Mouse (Mus musculus): ENCODE data around the gene Apobec1.
A peak's percentile ranks its signal among the peaks of the same experiment; 100 is the strongest.
"Not testable (repeated sequence)": the region's sequence is repeated elsewhere in the genome, so short reads cannot be mapped to it uniquely, and the experiment has no call there.

The Apobec1 gene

DNA sequence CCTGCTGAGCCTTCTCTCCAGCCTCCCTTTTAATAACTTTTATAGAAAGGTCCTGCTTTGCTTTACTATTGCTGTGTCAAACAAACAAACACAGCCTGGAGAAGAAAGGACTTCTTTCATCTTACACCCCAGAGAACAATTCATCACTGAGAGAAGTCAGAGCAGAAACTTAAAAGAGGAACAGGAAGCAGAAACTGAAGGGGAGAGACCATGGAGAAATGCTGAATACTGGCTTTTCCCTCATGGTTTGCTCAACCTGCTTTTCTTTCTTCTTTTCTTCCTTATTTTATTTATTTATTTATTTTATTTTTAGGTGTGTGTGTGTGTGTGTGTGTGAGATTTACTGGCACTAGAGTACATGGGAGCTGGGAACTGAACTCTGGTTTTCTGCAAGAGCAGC lies 2.0 kb upstream of the Apobec1 start:
- peak; percentile 12 for DNase-seq (ENCODE audit: low spot score)

DNA sequence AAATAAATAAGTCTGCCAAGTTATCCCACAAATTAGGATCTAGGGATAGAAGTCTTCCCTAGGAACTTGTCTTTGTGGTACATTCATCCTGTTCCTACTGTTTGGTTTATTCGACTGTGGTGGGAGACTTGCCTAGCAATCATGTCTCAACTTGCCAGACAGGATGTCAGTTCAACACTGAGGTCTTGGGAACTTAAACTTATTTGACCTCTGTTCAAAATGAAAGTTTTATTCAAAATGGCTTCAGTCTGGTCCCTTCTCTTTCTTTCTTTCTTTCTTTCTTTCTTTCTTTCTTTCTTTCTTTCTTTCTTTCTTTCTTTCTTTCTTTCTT lies 713 bp upstream of the Apobec1 start:
- DNase-seq (ENCODE audit: low spot score), result peak; percentile 18

GRCm38 (mm10) chr6:122601615-122602014 lies 629 bp downstream of the Apobec1 start:
- no peak for DNase-seq (ENCODE audit: low spot score)

DNA sequence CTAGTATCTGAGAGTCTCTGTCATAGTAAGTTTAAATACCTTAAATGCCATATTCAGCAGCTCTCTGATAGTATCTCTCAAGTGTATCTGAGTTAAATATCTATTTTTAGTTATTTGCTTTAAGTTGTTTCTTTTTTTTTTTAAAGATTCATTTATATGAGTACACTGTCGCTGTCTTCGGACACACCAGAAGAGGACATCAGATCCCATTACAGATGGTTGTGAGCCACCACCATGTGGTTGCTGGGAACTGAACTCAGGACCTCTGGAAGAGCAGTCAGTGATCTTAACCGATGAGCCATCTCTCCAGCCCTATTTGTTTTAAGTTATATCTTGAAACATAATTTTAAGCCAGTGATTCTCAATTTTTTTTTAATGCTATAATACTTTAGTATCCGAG lies 1.2 kb downstream of the Apobec1 start:
- no peak for DNase-seq (ENCODE audit: low spot score)

DNA sequence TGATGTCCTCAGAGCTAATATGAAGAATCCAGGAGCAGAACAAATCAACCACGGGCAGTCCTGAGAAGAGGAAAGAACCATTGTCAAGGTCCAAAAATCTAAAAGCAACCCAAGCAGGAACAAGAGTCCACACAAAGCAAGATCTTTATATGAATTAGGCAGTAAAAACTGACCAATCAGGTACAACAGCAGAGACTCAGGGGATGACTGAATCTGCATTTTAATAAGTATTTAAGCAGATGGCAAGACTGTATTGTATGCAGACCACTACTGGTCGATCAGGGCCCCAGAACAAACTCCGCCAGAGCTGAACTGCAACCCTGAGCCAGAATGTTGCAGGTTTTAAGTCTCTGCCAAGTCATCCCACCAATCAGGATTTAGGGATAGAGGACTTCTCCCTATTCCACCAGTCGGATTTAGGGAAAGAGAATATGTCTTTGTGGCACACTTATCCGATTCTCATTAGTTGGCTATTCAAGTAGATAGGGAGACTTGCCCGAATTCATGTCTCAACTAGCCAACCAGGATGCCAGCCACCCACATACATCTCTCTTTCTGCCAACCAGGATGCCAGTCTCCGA lies 2.1 kb downstream of the Apobec1 start:
- no peak for DNase-seq (ENCODE audit: low spot score)

DNA sequence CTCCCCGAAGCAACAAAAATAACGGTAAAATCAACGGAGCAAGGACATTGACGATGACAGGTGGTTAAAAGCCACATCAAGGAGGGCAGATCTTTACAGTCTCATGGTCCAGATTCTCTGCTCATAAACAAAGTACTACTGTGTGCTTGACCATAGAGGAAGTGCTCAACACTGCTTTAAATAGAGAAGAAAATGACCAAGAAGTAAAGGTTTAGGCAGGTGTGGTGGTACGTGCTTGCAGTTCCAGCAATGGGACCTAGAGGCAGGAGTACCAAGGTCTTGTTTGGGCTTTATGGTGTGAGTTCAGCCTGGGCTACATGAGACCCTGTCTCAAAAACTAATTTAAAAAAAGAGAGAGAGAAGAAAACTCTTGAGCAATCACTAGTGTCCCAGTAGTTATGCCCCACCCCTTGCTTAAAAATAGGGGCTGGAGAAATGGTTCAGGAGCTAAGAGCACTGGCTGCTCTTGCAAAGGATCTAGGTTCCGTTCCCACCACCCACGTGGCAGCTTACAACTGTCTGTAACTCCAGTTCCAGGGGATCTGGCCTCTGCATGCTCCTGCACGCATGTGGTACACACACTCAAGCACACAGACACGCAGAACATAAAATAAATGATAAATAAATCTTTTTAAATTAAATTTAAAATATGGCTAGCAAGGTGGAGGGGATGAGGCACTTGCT lies 3.0 kb downstream of the Apobec1 start:
- DNase-seq (ENCODE audit: low spot score), result no peak

- DNase-seq (ENCODE audit: low spot score), result peak; percentile 7
These were observed 3.8 kb downstream of the Apobec1 start for GRCm38 (mm10) chr6:122598436-122598835.

DNA sequence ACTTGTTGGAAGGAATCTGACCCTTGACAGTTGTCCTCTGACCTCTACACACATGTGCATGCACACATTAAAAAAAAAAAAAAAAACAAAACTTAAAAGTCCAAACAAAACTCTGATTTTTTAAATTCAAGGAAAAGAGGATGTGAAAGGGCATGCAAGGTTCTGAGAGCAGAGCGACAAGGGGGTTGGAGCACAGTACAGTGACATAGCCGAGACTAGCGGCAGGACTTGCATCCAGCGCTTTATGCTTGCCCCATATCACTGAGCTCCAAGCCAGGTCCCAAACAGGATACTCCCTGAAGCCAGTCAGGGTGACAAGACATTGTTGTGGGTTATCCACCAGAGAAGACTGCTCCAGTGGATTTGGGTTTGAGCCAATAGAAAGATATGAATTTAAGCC lies 4.2 kb downstream of the Apobec1 start:
- DNase-seq (ENCODE audit: low spot score), result no peak

DNA sequence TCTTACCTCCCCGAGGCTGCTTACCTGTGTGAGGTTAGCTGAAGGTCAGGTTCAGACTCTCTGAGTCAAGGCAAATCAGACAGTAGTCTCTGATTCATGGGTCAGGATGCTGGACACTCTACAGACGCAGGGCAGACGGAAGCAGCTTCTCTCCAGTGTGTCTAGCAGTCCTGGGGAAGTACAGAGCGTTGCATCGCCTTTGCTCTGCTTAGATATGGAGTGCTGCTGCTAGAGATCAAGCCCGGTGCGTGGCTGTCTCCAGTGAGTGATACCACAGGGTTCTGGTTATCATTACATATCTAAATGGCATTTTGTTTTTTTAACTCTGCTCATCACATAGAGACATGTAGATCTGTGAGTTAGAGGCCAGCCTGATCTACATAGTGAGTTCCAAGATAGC lies 5.6 kb downstream of the Apobec1 start:
- DNase-seq (ENCODE audit: low spot score), result no peak

DNA sequence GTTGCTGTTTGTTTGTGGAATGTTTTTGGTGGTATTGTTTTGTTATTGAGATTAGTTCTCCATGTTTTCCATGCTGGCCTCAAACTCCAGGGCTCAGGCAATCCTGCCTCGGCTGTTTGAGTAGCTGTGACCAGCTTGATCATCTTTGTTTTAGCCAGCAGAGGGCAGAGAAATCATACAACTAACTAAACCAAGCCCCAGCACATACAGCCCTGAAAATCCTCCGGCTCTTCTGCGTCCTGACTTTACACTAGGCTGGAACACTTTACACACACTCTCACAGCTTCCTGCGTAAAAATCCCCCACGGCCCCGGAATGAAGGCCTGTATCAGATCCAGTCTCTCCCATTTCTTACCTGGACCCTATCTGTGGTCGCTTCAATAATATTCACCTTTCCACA lies 6.6 kb downstream of the Apobec1 start:
- DNase-seq (ENCODE audit: low spot score), result peak; percentile 56

- DNase-seq (ENCODE audit: low spot score), result no peak
These were observed 9.3 kb downstream of the Apobec1 start for GRCm38 (mm10) chr6:122592905-122593304.

- no peak for DNase-seq (ENCODE audit: low spot score)
These were observed 11.1 kb downstream of the Apobec1 start for GRCm38 (mm10) chr6:122591027-122591758.

- no peak for DNase-seq (ENCODE audit: low spot score)
These were observed 23.2 kb downstream of the Apobec1 start for GRCm38 (mm10) chr6:122579086-122579485.

GRCm38 (mm10) chr6:122577030-122577429 lies 25.2 kb downstream of the Apobec1 start:
- no peak for DNase-seq (ENCODE audit: low spot score)

DNA sequence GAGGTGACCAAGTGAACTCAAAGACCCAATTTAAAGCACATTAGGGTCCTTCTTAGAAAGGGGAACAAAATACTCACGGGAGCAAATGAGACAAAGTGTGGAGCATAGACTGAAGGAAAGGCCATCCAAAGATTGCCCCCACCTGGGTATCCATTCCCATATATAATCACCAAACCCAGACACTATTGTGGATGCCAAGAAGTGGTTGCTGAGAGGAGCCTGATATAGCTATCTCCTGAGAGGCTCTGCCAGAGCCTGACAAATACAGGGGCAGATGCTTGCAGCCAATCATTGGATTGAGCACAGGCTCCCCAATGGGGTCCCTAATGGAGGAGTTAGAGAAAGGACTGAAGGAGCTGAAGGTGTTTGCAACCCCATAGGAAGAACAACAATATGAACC lies 27.2 kb downstream of the Apobec1 start:
- not testable (repeated sequence) for DNase-seq (ENCODE audit: low spot score)

- no peak for DNase-seq (ENCODE audit: low spot score)
These were observed 30.7 kb downstream of the Apobec1 start for GRCm38 (mm10) chr6:122571617-122571959.

DNA sequence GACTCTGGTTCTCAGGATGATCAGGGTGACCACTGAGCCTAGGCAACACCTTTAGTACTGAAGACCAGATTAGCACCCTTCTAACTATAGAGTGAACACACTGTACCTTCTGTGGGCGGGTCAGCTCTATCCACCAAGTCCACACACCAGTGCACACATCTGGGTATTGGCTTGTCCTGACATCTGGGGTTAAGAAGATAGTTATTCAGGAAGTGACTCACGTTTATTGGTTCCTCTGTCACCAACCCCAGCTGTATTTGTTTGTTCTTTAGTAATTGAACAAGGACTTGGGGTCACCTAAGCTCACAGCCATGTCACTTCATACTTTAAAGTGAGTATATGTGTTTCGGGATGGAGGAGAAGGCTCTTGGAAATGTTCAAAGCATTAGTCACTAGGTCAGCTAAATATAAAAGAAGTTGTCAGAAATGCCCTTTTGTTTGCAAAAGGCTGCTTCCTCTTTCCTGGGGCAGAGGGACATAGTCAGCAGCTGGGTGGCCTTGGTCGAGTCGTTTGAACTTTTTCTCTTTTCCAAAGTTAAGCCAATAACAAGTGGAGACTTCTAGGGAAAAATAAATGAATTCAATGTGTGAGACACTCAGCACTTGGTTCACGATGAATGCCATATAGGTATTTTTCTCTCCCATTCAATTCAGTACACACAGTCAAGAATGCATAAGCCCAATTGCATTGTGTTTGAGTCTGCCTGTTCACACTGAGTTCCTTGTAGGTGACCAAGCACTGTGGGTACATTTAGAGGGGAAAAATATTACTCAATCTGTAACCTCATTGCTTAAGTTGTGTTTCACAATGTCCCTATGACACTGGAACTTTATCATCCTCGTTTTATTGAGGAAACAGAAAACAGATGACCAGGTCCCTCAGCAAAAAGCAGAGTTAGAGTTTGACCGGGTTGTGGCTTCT lies 31.3 kb downstream of the Apobec1 start:
- peak; percentile 42 for DNase-seq (ENCODE audit: low spot score)

GRCm38 (mm10) chr6:122569762-122570161 lies 32.5 kb downstream of the Apobec1 start:
- DNase-seq (ENCODE audit: low spot score), result no peak

DNA sequence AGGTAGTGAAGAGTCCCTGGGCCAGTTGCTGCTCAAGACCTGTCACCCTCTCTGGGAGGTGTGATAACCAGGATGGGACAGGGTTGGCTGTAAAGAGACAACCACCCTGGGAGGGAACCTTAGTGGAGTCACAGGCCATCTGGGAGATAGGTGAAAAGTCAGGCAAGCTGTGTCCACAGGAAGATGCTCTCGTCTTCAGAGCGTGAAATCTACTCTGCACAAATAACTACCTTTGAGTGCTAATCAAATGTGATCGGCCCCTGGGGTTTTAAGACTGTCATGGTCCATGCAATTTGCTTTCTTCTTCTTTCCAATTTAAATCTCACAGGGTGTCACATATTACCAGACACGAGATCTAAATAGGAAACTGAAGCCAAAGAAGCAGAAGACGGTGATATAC lies 33.1 kb downstream of the Apobec1 start:
- no peak for DNase-seq (ENCODE audit: low spot score)

DNA sequence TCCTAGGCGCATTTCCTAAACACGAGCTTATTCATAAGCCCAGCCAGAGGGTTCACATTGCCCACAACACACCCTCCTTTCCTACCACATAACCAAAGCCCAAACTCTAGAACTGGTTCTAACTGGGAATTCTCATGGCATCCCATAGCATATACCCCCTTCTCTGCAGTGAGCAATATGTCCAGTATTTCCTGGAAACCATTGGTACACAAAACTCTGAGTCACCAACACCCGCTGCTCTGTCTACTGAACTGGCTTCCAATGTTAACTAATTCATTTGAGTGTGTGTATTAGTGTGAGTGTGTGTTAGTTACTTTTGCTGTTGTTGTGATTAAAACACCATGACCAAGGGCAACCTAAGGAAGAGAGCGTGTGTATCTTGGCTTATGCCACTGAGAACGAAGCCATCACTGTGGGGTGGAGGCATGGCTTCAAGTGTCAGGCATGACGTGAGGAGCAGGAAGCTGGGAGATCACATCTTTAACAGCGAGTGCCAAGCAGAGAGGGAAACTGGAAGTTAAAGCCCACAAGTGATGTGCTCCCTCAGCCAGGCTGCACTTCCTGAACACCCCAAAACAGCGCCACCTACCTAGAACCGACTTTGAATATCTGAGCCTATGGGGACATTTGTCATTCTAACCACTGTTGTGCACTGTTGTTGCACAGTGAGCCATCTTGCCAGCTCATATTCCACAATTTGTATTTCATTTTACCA lies 37.0 kb downstream of the Apobec1 start:
- no peak for DNase-seq (ENCODE audit: low spot score)

DNA sequence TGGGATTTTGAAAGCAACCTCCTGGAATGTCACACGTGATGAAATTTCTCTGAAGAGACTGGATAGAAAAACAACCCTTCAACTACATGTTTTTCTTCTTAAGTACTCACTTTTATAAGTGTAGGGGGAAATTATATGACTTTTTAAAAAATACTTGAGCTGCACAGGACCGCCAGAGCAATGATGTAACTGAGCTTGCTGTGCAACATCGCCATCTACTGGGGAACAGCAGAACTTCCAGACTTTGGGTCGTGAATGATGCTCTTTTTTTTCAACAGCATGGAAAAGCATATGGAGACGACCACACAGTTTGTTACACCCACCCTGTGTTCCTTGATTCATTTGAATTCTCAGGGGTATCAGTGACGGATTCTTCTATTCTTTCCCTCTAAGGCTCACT lies 39.8 kb downstream of the Apobec1 start:
- peak; percentile 48 for DNase-seq (ENCODE audit: low spot score)

- DNase-seq (ENCODE audit: low spot score), result no peak
These were observed 41.2 kb downstream of the Apobec1 start for GRCm38 (mm10) chr6:122561005-122561404.
